Mouse (Mus musculus): Measurements from ENCODE around the gene Sfxn1. TPM values are rescaled to one million over a fixed set of nuclear protein-coding genes. Genes with fewer than 3 reads are reported as not detected.

Gene Sfxn1
- polyA plus RNA-seq, 1 experiment from 2014 or later: 56.2 TPM

- Histone ChIP-seq H3K4me1 (replicated peaks) (no peaks in the 10 kb centered on the region), H3K36me3 (replicated peaks) (peaks cover 83% of the 10 kb centered on the region), H3K9me3 (replicated peaks) (no peaks in the 10 kb centered on the region), H3K4me3 (replicated peaks) (no peak overlapping the region), H3K27ac (replicated peaks) (no peak overlapping the region), H3K4me2 (no peak overlapping the region), H3K9ac (no peak overlapping the region), H3K27me3 (no peaks in the 10 kb centered on the region)
- ATAC-seq (ENCODE audit: insufficient read depth): no peak
- 77% methylated on average over 4 of the region's 4 CpGs for WGBS (ENCODE audit: insufficient replicate concordance)
Observed at GRCm38 (mm10) chr13:54097227-54097626, 25.6 kb downstream of the Sfxn1 start.

- WGBS (ENCODE audit: insufficient replicate concordance): 80% methylated on average over 6 of the region's 6 CpGs
- H3K4me1 ChIP-seq (replicated peaks): no peaks in the 10 kb centered on the region
- no peak overlapping the region for H3K9ac ChIP-seq
- no peaks in the 10 kb centered on the region for H3K9me3 ChIP-seq (replicated peaks)
- no peak overlapping the region for H3K4me3 ChIP-seq (replicated peaks)
- no peak for ATAC-seq (ENCODE audit: insufficient read depth)
- H3K36me3 ChIP-seq (replicated peaks): peaks cover 81% of the 10 kb centered on the region
- H3K4me2 ChIP-seq: no peak overlapping the region
- no peaks in the 10 kb centered on the region for H3K27me3 ChIP-seq
- H3K27ac ChIP-seq (replicated peaks): no peak overlapping the region
Observed at GRCm38 (mm10) chr13:54097797-54098196, 26.1 kb downstream of the Sfxn1 start.

DNA sequence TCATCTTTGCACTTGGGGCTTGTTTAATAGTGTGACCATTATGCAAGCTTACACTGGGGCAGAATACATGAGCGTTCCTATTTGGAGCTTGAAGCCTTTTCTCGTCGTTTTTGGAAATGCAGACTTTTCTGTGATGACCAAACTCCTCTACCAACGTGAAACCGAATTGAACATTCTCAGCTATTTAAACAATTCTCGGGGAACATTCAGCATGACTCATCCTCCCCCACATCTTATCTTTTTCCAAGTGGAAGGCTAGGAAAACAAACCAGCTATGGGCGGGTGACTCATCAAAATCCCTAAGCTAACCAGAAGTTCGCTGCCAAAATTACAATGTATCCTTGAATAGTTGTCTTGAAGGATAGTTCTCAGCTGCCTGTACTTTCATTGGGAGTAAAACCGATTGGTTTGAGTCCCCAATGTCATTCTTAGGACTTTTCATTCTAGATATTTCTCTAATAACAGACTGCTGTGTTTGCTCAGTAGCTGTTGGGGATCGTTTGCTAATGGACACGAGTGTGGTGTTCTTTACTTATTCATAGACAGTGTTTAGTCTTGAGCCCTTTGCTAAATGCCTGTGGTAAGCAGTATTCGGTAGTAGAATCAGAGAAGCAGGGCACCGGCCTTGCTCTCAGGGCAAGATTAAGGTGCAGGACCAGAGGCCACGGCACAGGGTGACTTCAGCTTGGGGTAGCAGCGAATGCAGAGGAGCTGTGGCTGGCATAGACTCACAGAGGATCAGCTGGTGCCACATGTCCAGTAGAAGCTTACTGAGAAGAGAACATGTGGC lies 29.6 kb downstream of the Sfxn1 start:
- H3K9ac ChIP-seq: no peak overlapping the region
- H3K9me3 ChIP-seq (replicated peaks): no peaks in the 10 kb centered on the region
- H3K4me3 ChIP-seq (replicated peaks): no peak overlapping the region
- H3K36me3 ChIP-seq (replicated peaks): peaks cover 67% of the 10 kb centered on the region
- H3K4me2 ChIP-seq: no peak overlapping the region
- WGBS (ENCODE audit: insufficient replicate concordance): 66% methylated on average over 15 of the region's 15 CpGs
- no peaks in the 10 kb centered on the region for H3K4me1 ChIP-seq (replicated peaks)
- no peak overlapping the region for H3K27ac ChIP-seq (replicated peaks)
- no peaks in the 10 kb centered on the region for H3K27me3 ChIP-seq
- no peak for ATAC-seq (ENCODE audit: insufficient read depth)

DNA sequence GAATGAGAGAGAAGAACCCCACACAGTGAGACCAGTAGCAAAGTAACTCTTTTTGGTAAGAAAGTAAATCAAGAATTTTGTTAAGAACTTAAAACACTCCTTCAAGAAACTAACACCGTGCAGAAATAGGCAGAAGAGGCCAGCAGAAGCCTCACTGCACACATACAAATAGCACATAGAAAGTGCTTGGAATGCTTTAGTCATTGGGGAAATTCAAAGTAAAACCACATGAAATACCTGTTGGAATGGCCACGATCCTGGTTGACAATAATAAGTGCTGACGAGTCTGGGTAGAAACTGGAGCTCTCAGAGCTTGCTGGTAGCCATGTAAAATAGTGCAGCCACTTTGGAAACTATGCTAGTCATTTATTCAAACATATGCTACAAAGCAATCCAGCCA lies 30.4 kb downstream of the Sfxn1 start:
- no peak overlapping the region for H3K4me2 ChIP-seq
- no peak for ATAC-seq (ENCODE audit: insufficient read depth)
- 76% methylated on average over 3 of the region's 3 CpGs for WGBS (ENCODE audit: insufficient replicate concordance)
- no peaks in the 10 kb centered on the region for H3K4me1 ChIP-seq (replicated peaks)
- H3K9ac ChIP-seq: no peak overlapping the region
- H3K9me3 ChIP-seq (replicated peaks): no peaks in the 10 kb centered on the region
- H3K27me3 ChIP-seq: no peaks in the 10 kb centered on the region
- no peak overlapping the region for H3K4me3 ChIP-seq (replicated peaks)
- H3K36me3 ChIP-seq (replicated peaks): peaks cover 69% of the 10 kb centered on the region
- H3K27ac ChIP-seq (replicated peaks): no peak overlapping the region

GRCm38 (mm10) chr13:54103271-54103670 lies 31.6 kb downstream of the Sfxn1 start:
- Histone ChIP-seq H3K27me3 (no peaks in the 10 kb centered on the region), H3K27ac (replicated peaks) (no peak overlapping the region), H3K4me1 (replicated peaks) (no peaks in the 10 kb centered on the region), H3K4me2 (no peak overlapping the region), H3K36me3 (replicated peaks) (peaks cover 68% of the 10 kb centered on the region), H3K9me3 (replicated peaks) (no peaks in the 10 kb centered on the region), H3K4me3 (replicated peaks) (no peak overlapping the region), H3K9ac (no peak overlapping the region)
- 65% methylated on average over 3 of the region's 3 CpGs for WGBS (ENCODE audit: insufficient replicate concordance)
- no peak for ATAC-seq (ENCODE audit: insufficient read depth)

GRCm38 (mm10) chr13:54103866-54104265 lies 32.2 kb downstream of the Sfxn1 start:
- Histone ChIP-seq H3K4me2 (no peak overlapping the region), H3K27me3 (no peaks in the 10 kb centered on the region), H3K27ac (replicated peaks) (no peak overlapping the region), H3K9me3 (replicated peaks) (no peaks in the 10 kb centered on the region), H3K36me3 (replicated peaks) (peaks cover 68% of the 10 kb centered on the region), H3K4me1 (replicated peaks) (no peaks in the 10 kb centered on the region), H3K4me3 (replicated peaks) (no peak overlapping the region), H3K9ac (no peak overlapping the region)
- WGBS (ENCODE audit: insufficient replicate concordance): 75% methylated on average over 10 of the region's 10 CpGs
- no peak for ATAC-seq (ENCODE audit: insufficient read depth)

DNA sequence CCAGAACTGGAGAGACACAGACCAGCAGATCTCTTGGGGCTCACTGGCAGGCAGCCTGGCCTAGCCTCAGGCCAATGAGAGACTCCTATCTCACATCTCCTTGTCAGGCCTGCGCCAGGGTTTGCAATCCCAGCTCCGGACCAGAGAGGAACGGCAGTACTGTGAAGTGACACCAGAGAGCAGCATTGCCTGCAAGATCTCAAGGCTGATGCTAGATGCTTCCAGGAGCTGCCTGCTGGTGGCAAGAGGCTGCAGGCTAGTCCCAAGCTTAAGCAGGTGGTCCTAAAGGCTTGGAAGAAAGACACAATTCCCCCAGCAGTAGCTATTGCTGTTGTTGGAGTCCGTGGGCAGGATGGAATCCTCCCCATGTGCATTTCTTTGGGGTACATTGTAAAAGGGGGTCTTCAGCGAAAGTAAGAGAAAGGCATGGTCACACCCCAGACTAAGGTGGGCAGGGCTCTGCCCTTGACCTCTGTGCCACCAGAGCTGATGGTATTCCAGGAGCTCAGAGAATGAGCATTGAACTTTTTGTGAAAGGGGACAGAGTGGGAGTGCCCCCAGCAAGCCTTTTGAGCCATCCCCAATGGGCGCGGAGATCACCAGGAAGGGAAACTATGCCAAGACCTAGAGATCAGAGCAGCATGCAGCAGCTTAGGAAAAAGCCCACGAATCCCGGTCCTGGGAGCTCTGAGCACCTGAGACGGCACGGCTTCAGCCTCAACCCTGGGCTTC lies 42.3 kb downstream of the Sfxn1 start:
- Histone ChIP-seq H3K4me2 (no peak overlapping the region), H3K9ac (no peak overlapping the region), H3K4me3 (replicated peaks) (no peak overlapping the region), H3K36me3 (replicated peaks) (no peaks in the 10 kb centered on the region), H3K4me1 (replicated peaks) (no peaks in the 10 kb centered on the region), H3K27me3 (no peaks in the 10 kb centered on the region), H3K9me3 (replicated peaks) (no peaks in the 10 kb centered on the region), H3K27ac (replicated peaks) (no peak overlapping the region)
- ATAC-seq (ENCODE audit: insufficient read depth): no peak
- 48% methylated on average over 11 of the region's 11 CpGs for WGBS (ENCODE audit: insufficient replicate concordance)

DNA sequence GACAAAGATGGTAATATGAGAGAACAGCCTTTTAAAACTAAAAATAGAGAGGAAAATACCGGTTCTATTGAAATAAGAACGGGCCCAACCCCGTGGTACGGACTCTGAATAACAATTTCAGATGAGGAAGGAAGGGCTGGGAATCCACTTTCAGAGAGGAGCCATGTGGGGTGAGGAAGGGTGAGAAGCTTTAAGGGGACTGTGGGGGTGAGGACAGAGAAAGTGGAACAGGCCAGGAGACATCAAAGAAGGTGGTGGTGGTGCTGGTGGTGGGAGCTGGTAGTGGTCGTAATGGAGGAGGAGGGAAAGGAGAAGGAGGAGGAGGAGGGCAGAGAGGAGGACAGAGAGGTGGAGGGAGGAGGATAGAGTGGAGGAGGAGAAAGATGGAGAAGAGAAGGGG lies 43.3 kb downstream of the Sfxn1 start:
- Histone ChIP-seq H3K36me3 (replicated peaks) (no peaks in the 10 kb centered on the region), H3K4me3 (replicated peaks) (no peak overlapping the region), H3K4me1 (replicated peaks) (no peaks in the 10 kb centered on the region), H3K9me3 (replicated peaks) (no peaks in the 10 kb centered on the region), H3K27me3 (no peaks in the 10 kb centered on the region), H3K4me2 (no peak overlapping the region), H3K9ac (no peak overlapping the region), H3K27ac (replicated peaks) (no peak overlapping the region)
- 40% methylated on average over 5 of the region's 5 CpGs for WGBS (ENCODE audit: insufficient replicate concordance)
- ATAC-seq (ENCODE audit: insufficient read depth): no peak

- no peaks in the 10 kb centered on the region for H3K36me3 ChIP-seq (replicated peaks)
- H3K4me1 ChIP-seq (replicated peaks): no peaks in the 10 kb centered on the region
- 64% methylated on average over 6 of the region's 6 CpGs for WGBS (ENCODE audit: insufficient replicate concordance)
- no peaks in the 10 kb centered on the region for H3K27me3 ChIP-seq
- H3K9me3 ChIP-seq (replicated peaks): no peaks in the 10 kb centered on the region
- no peak overlapping the region for H3K9ac ChIP-seq
- no peak overlapping the region for H3K4me2 ChIP-seq
- no peak overlapping the region for H3K4me3 ChIP-seq (replicated peaks)
- H3K27ac ChIP-seq (replicated peaks): no peak overlapping the region
- no peak for ATAC-seq (ENCODE audit: insufficient read depth)
Observed at GRCm38 (mm10) chr13:54115779-54116178, 44.1 kb downstream of the Sfxn1 start.

GRCm38 (mm10) chr13:54118355-54118754 lies 46.7 kb downstream of the Sfxn1 start:
- H3K4me2 ChIP-seq: no peak overlapping the region
- no peaks in the 10 kb centered on the region for H3K27me3 ChIP-seq
- 39% methylated on average over 5 of the region's 5 CpGs for WGBS (ENCODE audit: insufficient replicate concordance)
- H3K36me3 ChIP-seq (replicated peaks): no peaks in the 10 kb centered on the region
- H3K4me3 ChIP-seq (replicated peaks): no peak overlapping the region
- H3K9me3 ChIP-seq (replicated peaks): no peaks in the 10 kb centered on the region
- no peak for ATAC-seq (ENCODE audit: insufficient read depth)
- no peaks in the 10 kb centered on the region for H3K4me1 ChIP-seq (replicated peaks)
- H3K9ac ChIP-seq: no peak overlapping the region
- no peak overlapping the region for H3K27ac ChIP-seq (replicated peaks)

DNA sequence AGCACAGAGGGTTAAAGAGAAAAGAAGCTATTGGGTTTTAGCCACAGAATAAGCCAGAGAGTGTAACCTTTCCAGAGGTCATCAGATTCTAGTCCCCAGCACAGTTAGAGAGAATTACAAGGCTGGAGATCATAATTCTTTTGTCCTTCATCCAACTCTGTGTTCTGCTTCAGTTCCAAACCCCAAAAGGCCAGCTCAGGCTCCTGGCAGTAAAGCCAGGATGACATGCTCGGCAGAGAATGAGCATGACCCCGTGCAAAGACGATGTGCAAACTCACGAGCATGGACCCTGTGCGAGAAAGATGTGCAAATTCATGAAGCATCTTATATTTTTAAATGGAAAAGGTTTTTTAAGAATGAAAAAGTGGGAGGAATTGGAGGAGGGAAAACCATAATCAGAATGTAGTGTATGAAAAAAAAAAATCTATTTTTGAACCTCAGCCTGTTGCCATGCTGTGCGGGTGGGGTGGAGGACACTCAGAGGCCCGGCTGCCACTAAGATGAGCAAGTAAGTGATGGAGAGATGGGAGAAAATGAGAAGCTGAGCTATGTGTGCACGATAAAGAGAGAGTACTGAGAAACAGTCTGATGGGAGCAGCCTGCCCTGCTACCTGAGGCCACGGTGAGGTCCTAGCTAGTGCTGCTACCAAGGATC lies 66.2 kb downstream of the Sfxn1 start:
- 69% methylated on average over 9 of the region's 9 CpGs for WGBS (ENCODE audit: insufficient replicate concordance)
- H3K9ac ChIP-seq: no peak overlapping the region

More for the DNA sequence above, 66.2 kb downstream of the Sfxn1 start:
- H3K4me2 ChIP-seq: no peak overlapping the region
- H3K4me1 ChIP-seq (replicated peaks): no peaks in the 10 kb centered on the region
- no peaks in the 10 kb centered on the region for H3K36me3 ChIP-seq (replicated peaks)
- H3K27me3 ChIP-seq: no peaks in the 10 kb centered on the region
- no peak overlapping the region for H3K27ac ChIP-seq (replicated peaks)
- no peak for ATAC-seq (ENCODE audit: insufficient read depth)
- no peaks in the 10 kb centered on the region for H3K9me3 ChIP-seq (replicated peaks)
- no peak overlapping the region for H3K4me3 ChIP-seq (replicated peaks)
